Mouse (Mus musculus) adrenal gland, adult 8-10 months (tissue): ENCODE measurements around the gene Otos. TPM values are rescaled to one million over a fixed set of nuclear protein-coding genes. Genes with fewer than 3 reads are reported as not detected.

ENCODE experiments used
- DNase-seq: peaks from one replicate; pipeline ENCODE4 v3.0.0; 2022
- total RNA-seq, 4 experiments: library from RNA; stranded (reverse); gene quantifications; 2 replicates each; pipeline ENCODE4 v1.2.4; 2022

Gene Otos
- total RNA-seq, 4 experiments from 2014 or later: 0.56 TPM; not detected in 3

- DNase-seq: no peak
Measured at GRCm38 (mm10) chr1:92646601-92647000, 2.0 kb downstream of the Otos start.

- no peak for DNase-seq
Measured at GRCm38 (mm10) chr1:92646111-92646510, 2.5 kb downstream of the Otos start.

GRCm38 (mm10) chr1:92644916-92645315 is 3.7 kb downstream of the Otos start:
- DNase-seq: no peak

GRCm38 (mm10) chr1:92643691-92644090 is 5.0 kb downstream of the Otos start:
- no peak for DNase-seq

GRCm38 (mm10) chr1:92641514-92642272 is 6.9 kb downstream of the Otos start, which contains the start of gene Cops9:
Cops9 (minus strand) TSS chr1:92641985.
- DNase-seq: peak; percentile 82

- DNase-seq: no peak
Measured at GRCm38 (mm10) chr1:92640393-92640792, 8.2 kb downstream of the Otos start.

- no peak for DNase-seq
Measured at GRCm38 (mm10) chr1:92638736-92639135, 9.9 kb downstream of the Otos start.

GRCm38 (mm10) chr1:92638181-92638580 is 10.5 kb downstream of the Otos start:
- peak; percentile 64 for DNase-seq

GRCm38 (mm10) chr1:92637501-92638172 is 11.0 kb downstream of the Otos start:
- no peak for DNase-seq

GRCm38 (mm10) chr1:92636676-92637075 is 12.0 kb downstream of the Otos start:
- no peak for DNase-seq

- DNase-seq: no peak
Measured at GRCm38 (mm10) chr1:92636015-92636414, 12.6 kb downstream of the Otos start.

GRCm38 (mm10) chr1:92634976-92635599 is 13.6 kb downstream of the Otos start:
- DNase-seq: no peak

GRCm38 (mm10) chr1:92634569-92634968 is 14.1 kb downstream of the Otos start:
- DNase-seq: no peak

- DNase-seq: no peak
Measured at GRCm38 (mm10) chr1:92633726-92634125, 14.9 kb downstream of the Otos start.

GRCm38 (mm10) chr1:92632948-92633347 is 15.7 kb downstream of the Otos start:
- DNase-seq: no peak

GRCm38 (mm10) chr1:92632196-92632595 is 16.4 kb downstream of the Otos start:
- no peak for DNase-seq

GRCm38 (mm10) chr1:92628227-92628626 is 20.4 kb downstream of the Otos start:
- DNase-seq: no peak

- peak; percentile 88 for DNase-seq
Measured at GRCm38 (mm10) chr1:92618360-92618759, 30.3 kb downstream of the Otos start.

- no peak for DNase-seq
Measured at GRCm38 (mm10) chr1:92617488-92617887, 31.2 kb downstream of the Otos start, which contains the start of gene Olfr12. Olfr12 (plus strand) TSS chr1:92617788.

- DNase-seq: no peak
Measured at GRCm38 (mm10) chr1:92616046-92616445, 32.6 kb downstream of the Otos start.

- DNase-seq: no peak
Measured at GRCm38 (mm10) chr1:92614516-92614915, 34.1 kb downstream of the Otos start.

GRCm38 (mm10) chr1:92613175-92613574 is 35.5 kb downstream of the Otos start:
- DNase-seq: no peak

GRCm38 (mm10) chr1:92611008-92611407 is 37.6 kb downstream of the Otos start:
- DNase-seq: peak; percentile 14
